Mouse (Mus musculus): ENCODE measurements around the gene Ak5.
"Not testable (repeated sequence)": the region's sequence is repeated elsewhere in the genome, so short reads cannot be mapped to it uniquely, and the experiment has no call there.

Ak5 gene

DNA sequence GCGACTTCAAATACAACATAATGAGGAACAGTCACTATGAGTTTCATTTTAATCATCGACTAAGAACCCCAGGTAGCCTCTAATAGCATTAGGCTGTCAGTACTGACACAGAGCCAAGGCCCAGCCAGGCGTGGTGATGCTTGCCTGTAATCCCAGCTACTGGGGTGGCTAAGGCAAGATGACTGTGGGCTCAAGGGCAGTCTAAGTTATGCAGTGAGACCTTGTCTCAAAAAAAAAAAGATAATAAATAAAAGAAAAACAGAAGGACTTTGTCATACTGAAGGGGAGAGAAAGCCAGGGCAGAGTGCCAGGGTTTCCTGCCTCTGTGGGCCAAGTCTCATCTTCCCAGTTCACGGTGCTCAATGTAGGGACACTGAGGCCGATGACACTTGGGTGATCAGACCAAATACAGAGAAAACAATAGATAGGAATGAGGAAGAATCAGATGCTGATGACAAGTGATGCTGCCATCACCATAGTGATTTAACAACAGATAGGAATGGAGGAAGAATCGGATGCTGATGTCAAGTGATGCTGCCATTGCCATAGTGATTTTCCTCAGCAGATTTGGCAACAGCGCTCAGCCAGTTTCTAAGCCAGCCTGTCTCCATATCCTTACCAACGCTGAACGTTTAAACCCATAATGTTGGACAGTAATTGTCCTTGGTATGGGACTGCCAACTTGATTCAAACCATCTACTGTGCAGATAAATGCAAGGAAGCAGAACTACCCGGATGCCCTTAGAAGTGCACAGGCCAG is 42.9 kb downstream of the Ak5 start:
- no peak for DNase-seq (ENCODE audit: low spot score in 2 of 2)

GRCm38 (mm10) chr3:152620534-152620933 is 47.6 kb downstream of the Ak5 start:
- DNase-seq (ENCODE audit: low spot score in 2 of 2): no peak

- no peak for DNase-seq (ENCODE audit: low spot score in 2 of 2)
Measured at GRCm38 (mm10) chr3:152620058-152620457, 48.1 kb downstream of the Ak5 start.

- no peak for DNase-seq (ENCODE audit: low spot score in 2 of 2)
Measured at GRCm38 (mm10) chr3:152609076-152609475, 59.1 kb downstream of the Ak5 start.

DNA sequence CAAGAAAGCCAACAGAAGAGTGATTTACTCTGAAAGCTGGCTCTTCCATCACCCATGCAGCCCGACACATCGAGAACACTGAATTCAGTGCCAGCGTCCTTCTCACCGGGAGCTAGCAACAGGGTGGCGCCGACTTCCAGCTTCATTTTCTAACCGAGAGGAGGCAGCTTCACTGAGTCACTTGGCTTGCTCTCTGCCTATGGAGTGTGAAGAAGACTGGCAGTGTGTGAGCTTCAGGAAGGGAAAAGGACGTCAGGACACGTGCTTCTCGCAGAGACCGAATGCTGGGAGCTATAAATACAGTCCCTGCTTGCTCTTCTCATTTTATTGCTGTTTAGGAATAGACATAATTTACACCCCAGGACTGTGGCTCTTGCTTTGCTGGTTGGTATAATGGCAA is 62.3 kb downstream of the Ak5 start:
- DNase-seq (ENCODE audit: low spot score in 2 of 2): peak; percentile 79 to 80

GRCm38 (mm10) chr3:152599679-152600078 is 68.5 kb downstream of the Ak5 start:
- DNase-seq (ENCODE audit: low spot score in 2 of 2): no peak

DNA sequence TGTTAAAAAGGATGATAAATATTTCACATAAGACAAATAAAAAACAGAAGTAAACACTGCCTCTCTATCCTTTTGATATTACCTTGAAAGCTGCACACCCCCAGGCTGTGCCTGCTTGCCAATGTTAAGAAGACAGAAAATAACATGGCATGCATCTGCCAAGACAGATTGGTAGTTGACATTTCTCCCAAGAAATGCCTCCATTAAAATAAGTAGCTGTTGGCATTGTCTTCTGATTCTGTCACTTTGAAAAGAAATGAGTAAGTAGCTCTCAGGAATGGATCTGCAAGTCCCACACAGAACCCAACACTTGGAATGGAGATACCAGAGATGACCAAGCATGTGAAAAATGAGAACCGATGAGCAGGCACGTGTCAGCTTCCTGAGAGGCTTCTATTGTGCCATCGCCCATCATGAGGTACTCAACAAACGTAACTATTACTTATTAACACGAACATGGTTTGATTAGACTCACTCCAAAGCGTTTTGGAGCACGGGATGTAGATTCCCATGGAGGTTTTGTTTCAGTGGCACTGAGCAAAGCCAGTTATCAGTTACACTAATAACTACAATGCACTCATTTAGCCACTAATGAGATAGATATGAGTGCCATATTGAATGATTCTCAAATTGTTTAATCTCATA is 71.6 kb downstream of the Ak5 start:
- DNase-seq (ENCODE audit: low spot score in 2 of 2): no peak

DNA sequence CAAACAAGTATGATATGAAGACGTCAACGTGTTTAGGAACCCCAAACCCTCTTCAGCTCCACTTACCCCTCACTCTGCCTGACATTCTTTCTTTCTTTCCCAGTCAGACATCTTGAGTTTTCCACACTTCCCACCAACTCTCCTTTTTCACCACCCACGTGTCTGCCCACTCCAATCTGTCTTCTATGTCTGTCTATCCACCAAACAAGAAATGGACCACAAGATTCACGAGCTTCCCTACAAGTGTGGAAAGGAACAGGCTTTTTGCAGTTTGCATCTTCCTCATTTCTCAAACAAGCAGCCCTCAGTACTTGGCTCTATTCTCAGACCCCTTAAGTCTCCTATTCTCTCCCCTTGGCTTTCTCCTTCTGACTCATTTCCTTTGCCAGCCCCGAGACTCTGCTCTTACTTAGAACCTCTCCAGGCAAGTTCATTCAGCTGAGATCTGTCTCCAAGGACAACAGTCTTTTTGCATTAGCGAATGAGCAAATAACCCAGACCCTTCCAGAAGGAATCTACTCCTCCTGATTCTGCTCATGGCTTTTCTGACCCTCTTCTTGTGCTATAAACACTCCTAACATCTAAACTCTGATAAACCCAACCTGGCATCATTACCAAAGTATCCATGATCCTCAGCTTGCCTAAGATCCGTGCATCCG is 75.3 kb downstream of the Ak5 start:
- peak; percentile 75 to 82 for DNase-seq (ENCODE audit: low spot score in 2 of 2)

GRCm38 (mm10) chr3:152590491-152590890 is 77.7 kb downstream of the Ak5 start:
- no peak for DNase-seq (ENCODE audit: low spot score in 2 of 2)

DNA sequence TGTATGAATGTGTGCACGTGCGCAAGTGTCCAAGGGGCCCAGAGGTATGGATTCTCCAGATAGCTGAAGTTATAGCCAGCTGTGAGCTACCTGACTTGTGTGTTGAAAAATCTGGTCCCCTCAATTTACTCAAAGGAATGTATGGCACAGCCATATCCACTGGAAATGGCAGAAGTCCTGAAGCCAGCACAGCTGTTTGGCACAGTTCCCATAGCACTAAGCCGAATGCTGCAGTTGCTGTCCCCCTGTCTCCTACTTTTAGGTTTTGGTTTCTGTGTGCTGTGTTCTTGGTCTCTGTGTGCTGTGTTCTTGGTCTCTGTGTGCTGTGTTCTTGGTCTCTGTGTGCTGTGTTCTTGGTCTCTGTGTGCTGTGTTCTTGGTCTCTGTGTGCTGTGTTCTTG is 79.1 kb downstream of the Ak5 start:
- not testable (repeated sequence) for DNase-seq (ENCODE audit: low spot score in 2 of 2)

GRCm38 (mm10) chr3:152587007-152587406 is 81.2 kb downstream of the Ak5 start:
- no peak for DNase-seq (ENCODE audit: low spot score in 2 of 2)

DNA sequence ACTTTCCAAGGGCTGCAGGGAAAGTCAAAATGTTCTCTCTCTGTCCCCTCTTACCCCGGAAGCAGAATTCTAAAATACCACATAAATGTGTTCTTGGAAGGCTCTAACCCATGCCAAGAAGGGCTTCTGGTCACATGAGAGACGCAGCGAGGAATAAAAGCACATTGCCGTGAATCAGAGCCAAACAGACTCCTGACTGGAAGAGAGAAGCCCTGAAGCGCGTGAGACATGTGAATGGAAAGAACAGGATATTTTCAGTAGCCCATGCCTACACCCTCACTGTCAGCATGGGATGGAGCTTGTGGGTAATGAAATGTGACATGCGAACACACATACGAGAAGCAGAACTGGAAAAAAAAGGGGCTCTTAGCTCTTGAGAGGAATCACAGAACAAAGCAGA is 82.0 kb downstream of the Ak5 start:
- DNase-seq (ENCODE audit: low spot score in 2 of 2): no peak

DNA sequence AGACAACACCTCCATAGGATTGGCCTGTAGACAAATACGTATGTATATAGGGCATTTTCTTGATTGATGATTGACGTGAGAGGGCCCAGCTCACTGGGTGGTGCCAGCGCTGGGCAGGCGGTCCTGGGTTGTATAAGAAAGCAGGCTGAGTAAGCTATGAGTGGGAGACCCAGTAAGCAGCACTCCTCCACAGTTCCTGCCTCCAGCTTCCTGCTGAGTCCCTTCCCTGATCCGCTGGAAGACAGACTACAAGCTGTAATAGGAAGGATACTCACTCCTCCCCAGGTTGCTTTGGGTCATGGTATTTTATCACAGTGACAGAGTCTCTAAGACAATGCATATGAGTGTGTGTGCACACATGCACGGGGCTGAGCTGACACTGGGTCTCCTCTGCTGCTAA is 82.6 kb downstream of the Ak5 start:
- peak; percentile 22 to 34 for DNase-seq (ENCODE audit: low spot score in 2 of 2)

- no peak for DNase-seq (ENCODE audit: low spot score in 2 of 2)
Measured at GRCm38 (mm10) chr3:152583033-152583432, 85.1 kb downstream of the Ak5 start.

- DNase-seq (ENCODE audit: low spot score in 2 of 2): not testable (repeated sequence)
Measured at GRCm38 (mm10) chr3:152581853-152582252, 86.3 kb downstream of the Ak5 start.

GRCm38 (mm10) chr3:152579984-152580591 is 88.1 kb downstream of the Ak5 start:
- no peak for DNase-seq (ENCODE audit: low spot score in 2 of 2)

- DNase-seq (ENCODE audit: low spot score in 2 of 2): no peak
Measured at GRCm38 (mm10) chr3:152578282-152579228, 89.6 kb downstream of the Ak5 start.

GRCm38 (mm10) chr3:152577763-152578162 is 90.4 kb downstream of the Ak5 start:
- DNase-seq (ENCODE audit: low spot score in 2 of 2): no peak

GRCm38 (mm10) chr3:152577273-152577672 is 90.9 kb downstream of the Ak5 start:
- DNase-seq (ENCODE audit: low spot score in 2 of 2): no peak

DNA sequence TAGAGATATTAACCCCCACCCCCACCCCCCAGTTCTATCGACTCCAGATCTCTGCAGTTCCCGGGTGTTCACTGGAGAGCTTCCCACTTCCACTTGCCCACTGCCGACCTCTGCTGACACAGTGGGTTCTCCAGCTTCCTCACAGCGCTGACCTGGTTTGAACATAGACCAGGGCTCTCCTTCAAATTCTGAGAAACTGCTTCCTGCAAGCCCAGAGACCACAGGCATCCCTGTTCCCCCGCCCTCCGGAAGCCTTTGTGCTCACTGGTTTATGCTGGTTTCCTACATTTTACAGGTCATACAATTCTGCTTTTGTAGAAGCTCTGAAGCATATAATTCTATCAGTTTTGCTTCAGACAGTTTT is 98.9 kb downstream of the Ak5 start:
- DNase-seq (ENCODE audit: low spot score in 2 of 2): no peak

- no peak for DNase-seq (ENCODE audit: low spot score in 2 of 2)
Measured at GRCm38 (mm10) chr3:152568455-152569241, 99.5 kb downstream of the Ak5 start.

Data from right cerebral cortex, adult 2 months (tissue).